Mouse (Mus musculus): Measurements from ENCODE around the gene Card9.

- TF ChIP-seq GATA1 (IDR thresholded peaks at IDR 0.05; ENCODE audit: low read length): no peak
- TF ChIP-seq TAL1 (IDR thresholded peaks at IDR 0.05; ENCODE audit: low read length): no peak
Observed at GRCm38 (mm10) chr2:26339204-26339551, 21.5 kb downstream of the Card9 start.
